In the genomic region with DNA sequence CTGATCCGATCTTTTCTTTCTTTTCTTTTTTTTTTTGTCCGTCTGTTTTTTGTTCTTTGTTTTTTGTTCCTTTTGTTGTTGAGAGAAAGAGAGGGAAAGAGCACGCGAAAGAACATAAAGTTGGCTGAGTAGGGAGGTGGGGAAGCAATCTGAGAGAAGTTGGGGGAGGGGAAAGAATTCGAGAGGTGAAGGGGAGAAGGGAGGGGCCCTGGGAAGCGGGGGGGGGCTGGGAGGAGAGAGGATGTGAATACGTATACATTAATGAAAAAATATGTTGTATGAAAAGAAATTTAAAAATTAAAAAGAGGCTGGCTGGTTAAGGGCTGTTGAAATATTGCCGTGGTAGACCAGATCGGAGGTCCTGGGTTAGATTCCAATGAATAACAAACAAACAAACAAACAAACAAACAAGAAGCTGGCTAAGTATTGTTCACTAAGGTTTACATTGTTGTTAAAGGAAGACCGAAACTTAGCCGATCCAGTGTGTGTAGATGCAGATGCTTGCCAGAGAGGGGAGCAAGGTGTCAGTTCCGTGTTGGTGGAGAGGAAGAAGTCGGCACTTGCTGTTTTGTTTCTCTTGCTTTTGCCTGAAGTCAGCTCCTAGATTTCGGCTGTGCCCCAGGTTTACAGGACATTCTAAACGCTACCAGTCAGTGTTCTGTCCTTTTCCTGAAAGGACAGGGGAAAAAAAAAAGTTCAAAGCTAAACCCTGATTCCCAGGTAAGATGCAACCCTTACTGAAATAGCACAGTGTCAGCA, we compare ENCODE assay signal across 8 mouse cellular contexts.
DNase-seq lines count a peak whose midpoint lies in the region; ATAC-seq lines count a peak whose summit lies in the region.

No protein-coding gene starts in this region.

- H3K9ac ChIP-seq in embryonic facial prominence, embryonic 15.5 days, result no peak overlapping the region
- 0 out of 2 replicates have a peak overlapping the region, but pooled peaks have one; percentile 5 for H3K9ac ChIP-seq in hindbrain, embryonic 15.5 days
- H3K9ac ChIP-seq in liver, embryonic 16.5 days (ENCODE audit: low read depth, low read length), result no peak overlapping the region
- H3K9ac ChIP-seq in neural tube, embryonic 15.5 days (replicated peaks), result no peak overlapping the region

- peak overlapping the region; percentile 26 for H3K4me3 ChIP-seq in embryonic facial prominence, embryonic 15.5 days (replicated peaks)
- peak overlapping the region; percentile 28 for H3K4me3 ChIP-seq in hindbrain, embryonic 15.5 days
- peak overlapping the region; percentile 6; the same call in 1 of the 2 replicates for H3K4me3 ChIP-seq in liver, embryonic 16.5 days (ENCODE audit: low read depth, low read length)
- peak overlapping the region; percentile 21 for H3K4me3 ChIP-seq in neural tube, embryonic 15.5 days (replicated peaks)

- H3K4me2 ChIP-seq in embryonic facial prominence, embryonic 15.5 days (replicated peaks), result peak overlapping the region; percentile 40
- H3K4me2 ChIP-seq in hindbrain, embryonic 15.5 days, result peak overlapping the region; percentile 51
- H3K4me2 ChIP-seq in liver, embryonic 16.5 days (ENCODE audit: low read depth, low read length), result peak overlapping the region; percentile 43
- H3K4me2 ChIP-seq in neural tube, embryonic 15.5 days, result peak overlapping the region; percentile 49

- 17% methylated on average over 14 of the region's 15 CpGs for WGBS in embryonic facial prominence, embryonic 15.5 days
- 19% methylated on average over 15 of the region's 15 CpGs for WGBS in hindbrain, embryonic 15.5 days
- 18% methylated on average over 15 of the region's 15 CpGs for WGBS in liver, embryonic 16.5 days (ENCODE audit: insufficient replicate concordance)
- WGBS in neural tube, embryonic 15.5 days, result 31% methylated on average over 15 of the region's 15 CpGs

- H3K9me3 ChIP-seq in embryonic facial prominence, embryonic 15.5 days (replicated peaks), result no peaks in the 10 kb centered on the region
- no peaks in the 10 kb centered on the region for H3K9me3 ChIP-seq in hindbrain, embryonic 15.5 days
- H3K9me3 ChIP-seq in liver, embryonic 16.5 days (replicated peaks; ENCODE audit: control insufficient read depth, low read length), result no peaks in the 10 kb centered on the region
- no peaks in the 10 kb centered on the region for H3K9me3 ChIP-seq in neural tube, embryonic 15.5 days (replicated peaks)

- no peak for ATAC-seq in embryonic facial prominence, embryonic 15.5 days (ENCODE audit: insufficient number of reproducible peaks, low FRiP score, low TSS enrichment, low read depth)
- ATAC-seq in hindbrain, embryonic 15.5 days (ENCODE audit: low FRiP score, low read depth), result 0 out of 2 replicates have a peak, but pooled peaks have one; percentile 23
- ATAC-seq in liver, embryonic 16.5 days (ENCODE audit: low read depth), result no peak
- ATAC-seq in neural tube, embryonic 15.5 days (ENCODE audit: low FRiP score), result peak; percentile 80

- peak; percentile 50 for DNase-seq in A20 (ENCODE audit: low read depth, low spot score)
- DNase-seq in CD8-positive naive resting alpha-beta T cell, adult 2 months (ENCODE audit: low read depth in 2 of 2, low spot score in 2 of 2), result peak; percentile 25 to 36
- no peak for DNase-seq in layer of hippocampus, postnatal 36 days
- DNase-seq in urinary bladder, postnatal 36 days (ENCODE audit: low spot score in 2 of 2), result no peak

- no peaks in the 10 kb centered on the region for H3K4me1 ChIP-seq in embryonic facial prominence, embryonic 15.5 days
- H3K4me1 ChIP-seq in hindbrain, embryonic 15.5 days (replicated peaks), result peaks cover 3% of the 10 kb centered on the region; the same call in 1 of the 2 replicates
- H3K4me1 ChIP-seq in liver, embryonic 16.5 days (ENCODE audit: control insufficient read depth, low read depth, low read length), result no peaks in the 10 kb centered on the region
- H3K4me1 ChIP-seq in neural tube, embryonic 15.5 days, result no peaks in the 10 kb centered on the region

- no peaks in the 10 kb centered on the region for H3K36me3 ChIP-seq in embryonic facial prominence, embryonic 15.5 days
- H3K36me3 ChIP-seq in hindbrain, embryonic 15.5 days, result no peaks in the 10 kb centered on the region
- H3K36me3 ChIP-seq in liver, embryonic 16.5 days (ENCODE audit: control insufficient read depth, insufficient read depth), result no peaks in the 10 kb centered on the region
- no peaks in the 10 kb centered on the region for H3K36me3 ChIP-seq in neural tube, embryonic 15.5 days

- H3K27me3 ChIP-seq in embryonic facial prominence, embryonic 15.5 days, result no peaks in the 10 kb centered on the region
- no peaks in the 10 kb centered on the region for H3K27me3 ChIP-seq in hindbrain, embryonic 15.5 days
- no peaks in the 10 kb centered on the region; the same call in 1 of the 2 replicates for H3K27me3 ChIP-seq in liver, embryonic 16.5 days (ENCODE audit: control insufficient read depth, insufficient read depth, low read depth, low read length)
- no peaks in the 10 kb centered on the region for H3K27me3 ChIP-seq in neural tube, embryonic 15.5 days (replicated peaks)

- peak overlapping the region; percentile 39; the same call in 1 of the 2 replicates for H3K27ac ChIP-seq in embryonic facial prominence, embryonic 15.5 days (replicated peaks)
- H3K27ac ChIP-seq in hindbrain, embryonic 15.5 days (replicated peaks), result peak overlapping the region; percentile 78
- no peak overlapping the region for H3K27ac ChIP-seq in liver, embryonic 16.5 days (ENCODE audit: low read length)
- H3K27ac ChIP-seq in neural tube, embryonic 15.5 days (replicated peaks), result peak overlapping the region; percentile 73

Comparison
In these comparisons a context has a peak if more than half of its experiments do, and no peak if none do; other contexts are left out.
1. DNase-seq: peak in A20 (single experiment) and CD8-positive naive resting alpha-beta T cell, adult 2 months (2 of 2); none in layer of hippocampus, postnatal 36 days (0 of 2) and urinary bladder, postnatal 36 days (0 of 2).
2. ATAC-seq: peak in hindbrain, embryonic 15.5 days (single experiment) and neural tube, embryonic 15.5 days (single experiment); none in embryonic facial prominence, embryonic 15.5 days (single experiment) and liver, embryonic 16.5 days (single experiment).
3. Peak in every context shown above with its lines, with median percentiles within 50 percentile points of each other: H3K4me2 ChIP-seq and H3K4me3 ChIP-seq.